Mouse (Mus musculus): ENCODE data around the gene Trmt112. TPM values are rescaled to one million over a fixed set of nuclear protein-coding genes. Genes with fewer than 3 reads are reported as not detected.

Gene Trmt112
- 125 TPM for total RNA-seq (2023)

DNA sequence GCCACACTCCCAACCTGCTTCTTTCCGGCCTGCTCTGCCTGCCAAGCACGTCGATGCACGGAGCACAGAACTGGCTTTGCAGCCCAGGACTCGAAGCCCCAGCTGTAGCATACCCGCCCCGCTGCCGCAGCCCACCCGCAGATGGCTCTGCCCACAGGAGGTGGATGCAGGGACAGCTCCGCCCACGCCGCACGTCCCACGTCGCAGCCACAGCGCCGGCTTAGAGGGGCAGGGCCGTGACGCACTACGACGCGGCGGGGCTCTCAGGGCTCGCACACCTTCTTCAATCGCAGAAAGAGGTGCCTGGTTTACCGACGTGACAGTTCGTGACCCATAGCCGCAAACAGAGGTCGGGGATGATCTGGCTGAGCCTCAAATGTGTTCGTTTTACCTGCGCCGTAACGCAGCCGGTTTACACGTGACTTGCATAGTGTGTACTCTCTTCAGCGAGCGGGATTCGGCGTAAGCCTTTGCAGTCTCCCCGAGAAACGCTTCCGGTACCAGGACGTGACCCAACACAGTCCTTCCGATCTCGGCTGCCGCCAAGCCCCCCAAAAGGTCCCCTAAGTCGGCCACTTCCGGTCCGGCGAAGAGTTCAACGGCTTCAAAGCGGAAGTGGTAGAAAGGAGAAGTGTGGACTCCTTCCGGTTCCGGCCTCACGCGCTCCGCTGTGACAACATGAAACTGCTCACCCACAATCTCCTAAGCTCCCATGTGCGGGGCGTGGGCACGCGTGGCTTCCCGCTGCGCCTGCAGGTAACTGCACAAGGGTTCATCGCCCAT, at the start of gene Trmt112, which contains the start of gene Prdx5:
TSS of gene Trmt112 (plus strand) at position 192 of the 783 bp plus-strand sequence.
TSS of gene Prdx5 (minus strand) at position 600 of the 783 bp plus-strand sequence.

DNA sequence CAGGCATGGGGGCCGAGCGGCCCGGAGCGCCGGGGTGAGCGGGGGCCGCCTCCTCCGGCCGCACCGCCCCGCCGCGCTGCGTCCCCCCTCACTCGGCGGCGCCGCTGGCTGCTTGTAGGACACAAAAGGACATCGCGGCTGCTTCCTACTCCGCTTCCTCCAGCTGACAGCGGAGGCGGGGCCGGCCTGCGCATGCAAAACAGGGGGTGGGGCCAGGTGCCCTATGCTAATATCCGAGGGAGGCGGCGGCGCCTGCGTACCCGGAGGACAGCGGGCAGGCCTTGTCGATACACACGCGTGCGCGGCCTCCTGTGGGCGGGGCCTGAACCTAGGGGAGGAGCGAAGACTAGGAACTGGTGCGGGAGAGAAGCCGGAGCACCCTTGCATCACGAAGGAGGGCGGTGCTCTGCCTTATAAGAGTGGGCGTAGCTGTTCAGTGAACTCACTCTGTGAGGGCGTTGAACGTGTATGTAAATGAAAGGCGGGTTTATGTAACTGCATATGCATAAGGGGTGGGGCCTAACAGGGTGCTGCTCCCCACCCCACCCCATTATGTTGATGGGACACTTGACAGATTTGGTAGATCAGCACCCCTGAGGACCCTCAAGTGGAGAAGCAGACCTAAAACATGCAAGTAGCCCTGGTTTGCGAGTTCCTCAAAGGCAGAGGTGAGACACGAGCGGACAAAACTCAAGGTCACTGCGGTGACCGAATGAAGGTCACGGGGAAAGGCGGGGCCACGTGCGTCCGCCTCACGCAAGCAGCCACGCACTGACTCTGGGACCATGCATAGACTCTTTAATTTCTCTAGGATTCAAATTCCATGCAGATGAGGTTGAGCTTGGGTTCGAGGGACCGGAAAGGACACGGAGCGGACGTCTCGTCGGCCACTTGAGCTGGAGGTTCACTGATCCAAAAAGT, 12.4 kb downstream of the Trmt112 start, which contains the start of gene Esrra:
TSS of gene Esrra (minus strand) at position 167 of the 921 bp plus-strand sequence.

GRCm38 (mm10) chr19:6925307-6925573, 15.7 kb downstream of the Trmt112 start, which contains the start of gene Catsperz:
Gene Catsperz, minus strand, starts transcription at chr19:6925380.

DNA sequence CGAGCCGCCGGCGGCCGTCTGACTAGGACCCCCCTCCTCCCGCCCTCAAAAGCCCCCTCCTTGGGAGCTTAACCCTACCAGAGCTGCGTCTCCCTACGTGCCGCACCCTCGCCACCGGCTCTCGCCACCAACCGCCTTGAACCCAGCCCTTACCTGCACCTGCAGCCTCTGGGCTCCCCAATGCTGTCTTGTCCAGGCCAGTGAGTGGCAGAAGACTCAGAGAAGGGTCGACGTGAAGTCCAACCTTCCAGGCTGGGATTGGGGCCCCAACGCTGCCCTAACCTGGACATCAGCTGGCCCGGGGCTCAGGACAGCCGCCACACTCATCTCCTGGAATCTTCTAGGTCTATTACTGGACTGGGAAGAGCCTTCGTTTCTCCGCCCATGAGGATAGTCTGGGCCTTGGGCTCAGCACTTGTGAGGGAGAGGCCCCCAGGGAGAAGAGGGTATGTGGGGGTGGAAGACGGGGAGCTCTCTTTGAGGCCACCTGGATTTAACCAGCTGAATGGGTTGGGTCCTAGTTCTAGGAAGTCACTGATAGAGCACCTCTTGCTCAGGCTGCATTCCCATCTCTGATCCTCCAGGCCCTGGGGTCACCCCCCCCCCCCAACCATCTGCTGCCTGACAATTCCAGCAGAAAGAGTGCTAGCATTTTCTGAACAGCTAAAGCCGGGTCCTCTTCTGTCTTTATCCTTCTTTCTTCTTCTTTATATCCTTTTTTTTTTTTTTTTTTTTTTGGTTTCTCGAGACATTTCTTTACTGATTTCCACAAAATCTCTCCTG, 24.9 kb downstream of the Trmt112 start, which contains the start of gene Kcnk4:
TSS of gene Kcnk4 (minus strand) at position 321 of the 783 bp plus-strand sequence.

DNA sequence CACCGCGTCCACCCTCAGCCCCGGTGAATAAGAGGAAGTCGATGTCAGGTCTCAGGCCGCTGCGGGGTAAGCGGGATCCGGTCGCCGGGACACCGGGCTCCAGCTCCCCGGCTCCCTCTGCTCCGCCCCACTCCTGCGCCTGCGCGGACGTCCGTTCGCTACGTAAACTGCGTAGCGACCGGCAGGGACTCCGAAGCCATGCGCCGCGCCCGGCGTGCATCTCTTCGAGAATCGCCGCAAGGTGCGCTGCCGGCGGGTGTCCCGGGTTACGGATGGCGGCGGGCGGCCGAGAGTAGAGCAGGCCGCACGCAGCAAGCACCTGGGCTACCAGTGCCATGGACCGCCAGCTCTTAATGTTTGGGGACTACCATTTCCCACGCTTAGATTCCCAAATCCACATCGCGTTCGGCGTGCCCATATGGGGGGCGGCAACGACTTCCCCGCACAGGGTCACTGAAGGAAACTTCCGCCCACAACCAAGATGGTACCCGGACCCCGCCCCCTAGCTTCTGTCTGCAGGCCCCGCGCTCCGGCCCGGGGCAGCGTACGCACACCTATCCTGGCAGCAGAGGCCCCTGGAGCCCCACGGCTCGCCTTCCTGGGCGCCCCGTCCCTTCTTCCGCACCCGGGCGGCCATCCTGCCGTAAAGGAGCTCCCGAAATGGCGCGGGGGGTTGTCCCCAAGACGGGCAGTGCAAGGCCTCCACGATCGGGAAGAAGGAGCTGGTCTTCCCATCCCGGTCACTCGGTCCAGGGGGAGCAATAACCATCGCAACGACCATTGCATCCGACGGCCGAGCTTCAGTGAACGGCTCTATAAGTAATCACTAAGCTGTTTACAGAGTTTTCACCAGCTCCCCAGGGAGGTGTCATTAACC, 32.1 kb downstream of the Trmt112 start, which contains the start of gene Bad:
TSS of gene Bad (plus strand) at position 490 of the 877 bp plus-strand sequence.

GRCm38 (mm10) chr19:6942249-6942691, 32.8 kb downstream of the Trmt112 start, which contains the start of gene Gpr137:
Gene Gpr137, minus strand, starts transcription at chr19:6942480.

Other genes with a start within 250 kb of the Trmt112 start
- 26.8 TPM for gene Rps6ka4, start 69.1 kb upstream of the Trmt112 start, total RNA-seq (2023)
- 89.3 TPM for gene Ccdc88b, start 51.5 kb upstream of the Trmt112 start, total RNA-seq (2023)
- gene Prdx5, start 408 bp downstream of the Trmt112 start, total RNA-seq (2023), result 48.4 TPM
- gene Esrra, start 12.1 kb downstream of the Trmt112 start, total RNA-seq (2023), result 26.7 TPM
- not detected for gene Catsperz, start 15.7 kb downstream of the Trmt112 start, total RNA-seq (2023)
- 1.1 TPM for gene Kcnk4, start 24.8 kb downstream of the Trmt112 start, total RNA-seq (2023)
- 10.2 TPM for gene Bad, start 32.2 kb downstream of the Trmt112 start, total RNA-seq (2023)
- 7.0 TPM for gene Gpr137, start 32.8 kb downstream of the Trmt112 start, total RNA-seq (2023)
- 93.3 TPM for gene Ppp1r14b, start 65.3 kb downstream of the Trmt112 start, total RNA-seq (2023)
- gene Plcb3, start 66.8 kb downstream of the Trmt112 start, total RNA-seq (2023), result 8.1 TPM
- gene Fkbp2, start 70.8 kb downstream of the Trmt112 start, total RNA-seq (2023), result 11.3 TPM
- gene Vegfb, start 78.0 kb downstream of the Trmt112 start, total RNA-seq (2023), result 7.7 TPM
- gene Dnajc4, start 82.9 kb downstream of the Trmt112 start, total RNA-seq (2023), result 28.4 TPM
- 5.1 TPM for gene Nudt22, start 86.4 kb downstream of the Trmt112 start, total RNA-seq (2023)
- gene Trpt1, start 86.4 kb downstream of the Trmt112 start, total RNA-seq (2023), result 2.1 TPM
- 143 TPM for gene Fermt3, start 109.8 kb downstream of the Trmt112 start, total RNA-seq (2023)
- 91.7 TPM for gene Stip1, start 130.3 kb downstream of the Trmt112 start, total RNA-seq (2023)
- gene Macrod1, start 147.1 kb downstream of the Trmt112 start, total RNA-seq (2023), result 14.7 TPM
- not detected for gene Flrt1, start 196.0 kb downstream of the Trmt112 start, total RNA-seq (2023)

All from CD4-positive naive resting alpha-beta T cell, adult 76 days (primary cell).